Mouse (Mus musculus) limb, embryonic 14.5 days (tissue): ENCODE data around the gene Atcay. TPM values are rescaled to one million over a fixed set of nuclear protein-coding genes. Genes with fewer than 3 reads are reported as not detected.

Experiments
- ATAC-seq: fragments of 200-750 bp; cut with Nextera tagmentation; 2 replicates; pipeline ENCODE4 v1.8.0; 2017; ENCODE audit warnings: low read depth, moderate number of reproducible peaks, moderate TSS enrichment; ENCODE audit not compliant: low FRiP score
- DNase-seq: peaks from one replicate; pipeline ENCODE4 v3.0.0-alpha.2; 2015; ENCODE audit warnings: low spot score
- H3K27ac ChIP-seq: fragments of 300-500 bp; sonication (generic); replicated peaks from 2 replicates; pipeline ENCODE4 v1.5.1; 2014; ENCODE audit warnings: low read depth, mild to moderate bottlenecking, low read length, moderate library complexity, mixed read lengths
- H3K27me3 ChIP-seq: fragments of 300-500 bp; sonication (generic); 2 replicates; pipeline ENCODE4 v1.6.1; 2014; ENCODE audit warnings: low read length, mixed read lengths; ENCODE audit not compliant: control insufficient read depth, insufficient read depth
- H3K36me3 ChIP-seq: fragments of 300-500 bp; sonication (generic); 2 replicates; pipeline ENCODE4 v1.6.1; 2014; ENCODE audit warnings: mild to moderate bottlenecking, low read length, moderate library complexity, mixed read lengths; ENCODE audit not compliant: control insufficient read depth, insufficient read depth
- H3K4me1 ChIP-seq: fragments of 300-500 bp; sonication (generic); 2 replicates; pipeline ENCODE4 v1.6.1; 2014; ENCODE audit warnings: antibody characterized with exemption, low read length, mixed read lengths; ENCODE audit not compliant: control insufficient read depth, insufficient read depth
- H3K4me2 ChIP-seq: fragments of 300-500 bp; sonication (generic); replicated peaks from 2 replicates; pipeline ENCODE4 v1.6.1; 2014; ENCODE audit warnings: low read depth, mild to moderate bottlenecking, low read length, moderate library complexity; ENCODE audit not compliant: severe bottlenecking
- H3K4me3 ChIP-seq: fragments of 300-500 bp; sonication (generic); replicated peaks from 2 replicates; pipeline ENCODE4 v1.5.1; 2014; ENCODE audit warnings: low read length
- H3K9ac ChIP-seq: fragments of 300-500 bp; sonication (generic); 2 replicates; pipeline ENCODE4 v1.6.1; 2014; ENCODE audit warnings: mild to moderate bottlenecking, low read depth, low read length, moderate library complexity; ENCODE audit not compliant: severe bottlenecking
- H3K9me3 ChIP-seq: fragments of 300-500 bp; sonication (generic); 2 replicates; pipeline ENCODE4 v1.6.1; 2016; ENCODE audit warnings: low read length; ENCODE audit not compliant: control insufficient read depth
- POLR2A ChIP-seq: fragments of 200-500 bp; IDR thresholded peaks from 2 replicates; pipeline ENCODE4 v1.8.0; 2012; ENCODE audit warnings: inconsistent platforms, mild to moderate bottlenecking, moderate library complexity, borderline replicate concordance; ENCODE audit not compliant: insufficient read depth, insufficient read length; ENCODE audit errors: extremely low read depth
- WGBS: fragments of 180-500 bp; shearing (Covaris S2); extraction: QIAGEN DNeasy Blood & Tissue Kit; methylation state at CpG from one replicate; pipeline ENCODE4 v1.1.7; 2014; 5-methylcytosine and 5-hydroxymethylcytosine counted together
- polyA plus RNA-seq, 2 experiments: library from polyadenylated mRNA; depleted of rRNA in 1 of 2; stranded (reverse) in 1 of 2; unstranded in 1 of 2; fragments of >200 nt; fragmentation: Nextera tagmentation in 1 of 2; extraction: Ambion mirVana in 1 of 2; gene quantifications; 2 replicates each; pipeline versions ENCODE4 v1.2.1 to v1.2.3; 2012 to 2014

Gene Atcay
- polyA plus RNA-seq, 2 experiments = 0.67 TPM; not detected in 1

DNA sequence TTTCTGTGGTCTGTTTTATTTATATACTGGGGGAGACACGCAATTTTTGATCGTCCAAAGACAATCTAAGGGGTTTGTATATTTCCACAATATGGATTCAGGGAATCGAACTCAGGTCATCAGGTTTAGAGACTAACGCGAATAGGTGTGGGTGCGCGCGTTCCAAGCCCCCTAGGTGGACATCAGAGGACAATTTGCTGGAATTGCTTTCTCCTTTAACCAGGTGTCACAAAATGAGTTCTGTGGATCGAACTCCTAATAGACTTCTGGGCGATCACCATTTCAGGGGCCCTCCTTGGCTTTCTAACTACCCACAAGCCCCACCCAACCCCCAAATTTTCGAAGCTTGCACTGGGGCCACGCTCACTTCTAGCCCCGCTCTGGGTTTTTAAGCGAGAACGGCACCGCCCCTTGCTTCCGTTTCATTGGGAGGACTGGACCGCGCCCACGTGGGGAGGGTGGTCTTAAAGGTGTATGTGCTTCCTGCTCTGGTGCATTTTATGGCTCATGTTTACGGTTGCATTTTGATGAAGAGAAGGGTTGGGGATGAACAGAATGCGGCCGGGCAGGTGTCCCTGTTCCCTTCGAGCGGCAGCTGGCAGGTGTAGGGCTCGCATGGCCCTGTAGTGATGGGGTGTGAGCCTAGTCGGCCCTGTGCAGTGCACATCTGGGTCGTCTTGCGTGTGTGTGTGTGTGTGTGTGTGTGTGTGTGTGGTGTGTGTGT is 62.0 kb downstream of the Atcay start:
- Histone ChIP-seq H3K9me3 (no peaks in the 10 kb centered on the region), H3K4me2 (peak overlapping the region; percentile 78), H3K27ac (peak overlapping the region; percentile 73), H3K4me1 (peaks cover 15% of the 10 kb centered on the region), H3K9ac (peak overlapping the region; percentile 41), H3K4me3 (peak overlapping the region; percentile 93), H3K36me3 (peaks cover 16% of the 10 kb centered on the region), H3K27me3 (no peaks in the 10 kb centered on the region)
- TF ChIP-seq POLR2A = no peak
- DNase-seq = peak; percentile 88
- WGBS = 2% methylated on average over 28 of the region's 29 CpGs
- 0 out of 2 replicates have a peak, but pooled peaks have one; percentile 24 for ATAC-seq

DNA sequence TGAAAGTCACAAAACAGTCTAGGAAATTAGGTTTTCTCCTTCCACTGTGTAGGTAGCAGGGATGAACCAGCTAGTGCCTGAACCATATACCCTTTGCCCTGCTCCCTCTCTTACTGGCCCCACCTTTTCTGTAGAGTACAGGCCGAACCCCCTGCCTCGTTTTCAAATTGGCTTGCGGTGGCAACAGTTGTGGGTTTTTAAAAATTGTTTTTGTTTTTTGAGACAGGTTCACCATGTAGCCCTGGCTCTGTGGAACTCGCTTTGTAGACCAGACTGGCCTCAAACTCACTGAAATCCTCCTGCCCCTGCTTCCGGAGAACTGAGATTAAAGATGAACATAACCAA is 62.6 kb downstream of the Atcay start:
- 4% methylated on average over 5 of the region's 5 CpGs for WGBS
- ATAC-seq (peak; percentile 62), DNase-seq (no peak)
- H3K36me3 ChIP-seq = peaks cover 23% of the 10 kb centered on the region
- no peaks in the 10 kb centered on the region for H3K27me3 ChIP-seq
- peak overlapping the region; percentile 93 for H3K4me3 ChIP-seq
- H3K9me3 ChIP-seq = no peaks in the 10 kb centered on the region
- TF ChIP-seq POLR2A = no peak
- H3K9ac ChIP-seq = peak overlapping the region; percentile 13; the same call in 1 of the 2 replicates
- peak overlapping the region; percentile 78 for H3K4me2 ChIP-seq
- peak overlapping the region; percentile 73 for H3K27ac ChIP-seq
- peaks cover 11% of the 10 kb centered on the region for H3K4me1 ChIP-seq

DNA sequence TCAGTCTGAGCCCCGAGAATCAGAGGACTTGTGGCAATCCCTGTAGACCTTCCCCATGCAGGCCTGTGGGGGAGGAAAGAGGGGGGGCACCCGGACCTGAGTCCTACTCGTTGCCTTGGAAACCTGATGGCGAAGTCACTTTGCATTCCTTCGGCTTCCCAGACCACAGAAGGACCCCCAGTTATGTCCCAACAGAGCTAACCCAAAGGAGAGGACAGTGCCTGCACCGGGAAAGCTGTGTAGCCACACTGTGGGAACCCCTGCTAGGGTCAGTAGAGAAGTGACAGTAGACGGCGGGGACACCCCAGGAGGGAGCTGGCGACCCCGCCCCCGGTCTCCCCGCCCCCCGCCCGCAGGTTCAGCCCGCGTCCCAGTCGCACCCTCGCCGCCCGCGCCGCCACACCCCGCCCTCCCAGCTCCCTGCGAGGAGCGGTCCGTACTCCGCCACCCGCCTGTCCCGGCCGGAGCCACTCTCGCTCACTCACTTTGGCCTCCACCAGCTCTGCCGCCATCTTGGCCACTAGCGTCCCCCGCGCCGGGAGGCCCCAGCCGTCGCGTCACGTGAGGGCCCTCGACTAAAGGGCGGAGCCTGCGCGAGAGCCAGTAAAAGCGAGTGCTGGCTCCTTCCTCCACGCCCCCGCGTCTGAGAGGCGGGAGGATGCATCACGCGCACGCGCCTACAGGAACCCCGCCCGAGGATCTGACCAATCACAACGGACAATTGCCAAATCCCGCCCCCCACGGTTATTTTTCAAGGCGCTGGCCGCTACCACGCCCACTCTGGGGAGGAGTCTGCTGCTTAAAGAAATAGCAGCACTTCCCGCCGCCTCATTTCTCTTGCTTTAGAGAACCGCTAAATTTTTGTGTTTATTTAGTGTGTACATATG is 63.2 kb downstream of the Atcay start, which contains the start of gene Pias4:
Pias4 (minus strand) TSS at position 724 of the 887 bp plus-strand sequence.
- DNase-seq (peak; percentile 100), ATAC-seq (peak; percentile 92)
- Histone ChIP-seq H3K4me1 (peaks cover 8% of the 10 kb centered on the region), H3K27me3 (no peaks in the 10 kb centered on the region), H3K9me3 (no peaks in the 10 kb centered on the region), H3K9ac (peak within 1 kb of the TSS; percentile 79), H3K36me3 (peaks cover 29% of the 10 kb centered on the region), H3K4me3 (peak within 1 kb of the TSS; percentile 93), H3K27ac (peak within 1 kb of the TSS; percentile 73), H3K4me2 (peak within 1 kb of the TSS; percentile 86)
- TF ChIP-seq POLR2A = peak; percentile 72; the same call in 1 of the 2 replicates
- 0% methylated on average over 37 of the region's 64 CpGs for WGBS

- H3K9me3 ChIP-seq = no peaks in the 10 kb centered on the region
- no peak overlapping the region for H3K4me2 ChIP-seq
- peaks cover 8% of the 10 kb centered on the region for H3K4me1 ChIP-seq
- no peak for ATAC-seq
- 64% methylated on average over 8 of the region's 8 CpGs for whole genome bisulfite sequencing
- H3K9ac ChIP-seq = no peak overlapping the region
- H3K4me3 ChIP-seq = no peak overlapping the region
- no peak for DNase-seq
- H3K36me3 ChIP-seq = peaks cover 51% of the 10 kb centered on the region
- no peak for TF ChIP-seq POLR2A
- no peaks in the 10 kb centered on the region for H3K27me3 ChIP-seq
- H3K27ac ChIP-seq = no peak overlapping the region
Measured at GRCm38 (mm10) chr10:81165118-81165517, 65.5 kb downstream of the Atcay start.

GRCm38 (mm10) chr10:81162318-81162652 is 68.3 kb downstream of the Atcay start:
- H3K4me3 ChIP-seq = no peak overlapping the region
- no peaks in the 10 kb centered on the region for H3K27me3 ChIP-seq

More at GRCm38 (mm10) chr10:81162318-81162652, 68.3 kb downstream of the Atcay start:
- Histone ChIP-seq H3K9ac (no peak overlapping the region), H3K27ac (no peak overlapping the region), H3K36me3 (peaks cover 76% of the 10 kb centered on the region), H3K9me3 (no peaks in the 10 kb centered on the region), H3K4me2 (no peak overlapping the region), H3K4me1 (peaks cover 8% of the 10 kb centered on the region)
- no peak for ATAC-seq
- TF ChIP-seq POLR2A = no peak
- no peak for DNase-seq
- WGBS = 76% methylated on average over 2 of the region's 2 CpGs
